Mouse (Mus musculus) central nervous system, embryonic 14 days (tissue): ENCODE data around the gene 4930404N11Rik. TPM values are rescaled to one million over a fixed set of nuclear protein-coding genes. Genes with fewer than 3 reads are reported as not detected.

ENCODE experiments used
- polyA plus RNA-seq: library from polyadenylated mRNA; depleted of rRNA; stranded (reverse); fragments of >200 nt; gene quantifications from 2 replicates; pipeline ENCODE4 v1.2.3, GENCODE M21; 2012; rRNA removed

4930404N11Rik gene
- 0.14 and 0.44 TPM in 2 replicates for polyA plus RNA-seq

DNA sequence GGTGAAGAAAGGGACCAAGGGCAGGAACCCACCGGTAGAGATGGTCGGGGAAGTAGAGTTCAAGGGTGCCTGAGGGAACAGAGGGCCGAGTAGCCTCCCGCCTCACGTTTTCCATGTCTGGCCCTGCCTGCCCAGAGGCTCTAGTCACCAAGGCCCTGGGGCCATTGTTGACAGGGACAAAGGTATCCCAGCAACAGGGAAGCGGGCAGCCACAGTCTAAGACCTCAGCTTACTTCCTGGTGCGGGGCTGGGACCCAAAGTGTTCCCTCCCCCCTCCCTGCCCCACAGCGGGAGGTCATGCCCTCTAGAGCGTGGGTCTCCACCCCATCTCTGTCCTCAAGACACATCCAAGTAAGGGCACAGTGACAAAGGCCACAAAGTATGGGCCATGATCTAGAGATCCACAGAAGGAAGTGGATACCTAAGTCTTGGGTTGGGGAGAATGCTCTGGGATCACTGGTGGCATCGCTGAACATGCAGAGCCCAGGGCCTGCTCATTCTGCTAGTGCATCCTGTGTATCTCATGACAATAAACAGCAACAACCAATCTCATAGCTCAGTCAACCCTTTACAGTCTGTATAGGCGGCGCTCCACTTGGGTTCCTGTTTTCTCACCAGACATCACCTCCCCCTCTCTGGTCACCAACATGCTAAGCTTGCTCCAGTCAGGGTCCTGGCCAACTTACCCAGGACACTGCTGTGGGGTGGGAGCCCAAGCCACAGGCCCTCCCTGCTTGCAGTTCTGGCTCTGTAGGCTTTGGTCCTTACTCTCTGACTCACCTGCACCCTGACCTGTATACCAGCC, at the start of gene 4930404N11Rik:
TSS of gene 4930404N11Rik (minus strand) at position 145 of the 805 bp plus-strand sequence.

DNA sequence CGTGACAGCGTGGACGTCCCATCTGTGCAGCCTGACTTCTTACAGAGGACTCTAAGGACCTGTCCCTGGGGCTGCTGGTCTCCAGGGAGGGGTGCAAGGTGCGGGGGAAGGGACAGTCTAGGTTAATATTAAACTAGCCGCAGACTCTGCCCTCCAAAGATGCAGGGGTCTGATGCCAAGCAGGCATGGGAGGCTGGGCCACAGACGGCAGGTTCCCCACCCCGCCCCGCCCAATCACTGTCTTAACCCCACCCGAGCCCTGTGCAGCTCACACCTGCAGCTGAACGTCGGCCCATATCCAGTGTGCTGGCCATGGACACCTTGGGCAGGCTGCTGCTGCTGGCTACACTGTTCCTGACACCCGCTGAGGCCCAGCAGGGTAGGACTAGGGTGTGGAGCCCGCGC, 27.2 kb upstream of the 4930404N11Rik start, which contains the start of gene Smim24:
TSS of gene Smim24 (plus strand) at position 271 of the 405 bp plus-strand sequence.

GRCm38 (mm10) chr10:81388505-81389055, 23.0 kb upstream of the 4930404N11Rik start, which contains the start of gene Gm48552:
Gene Gm48552, plus strand, starts transcription at chr10:81389005.

GRCm38 (mm10) chr10:81383802-81384604, 18.4 kb upstream of the 4930404N11Rik start, which contains the start of the genes Dohh and Gm48551:
Gene Dohh, plus strand, starts transcription at chr10:81384428.
Gene Gm48551, plus strand, starts transcription at chr10:81384466.

DNA sequence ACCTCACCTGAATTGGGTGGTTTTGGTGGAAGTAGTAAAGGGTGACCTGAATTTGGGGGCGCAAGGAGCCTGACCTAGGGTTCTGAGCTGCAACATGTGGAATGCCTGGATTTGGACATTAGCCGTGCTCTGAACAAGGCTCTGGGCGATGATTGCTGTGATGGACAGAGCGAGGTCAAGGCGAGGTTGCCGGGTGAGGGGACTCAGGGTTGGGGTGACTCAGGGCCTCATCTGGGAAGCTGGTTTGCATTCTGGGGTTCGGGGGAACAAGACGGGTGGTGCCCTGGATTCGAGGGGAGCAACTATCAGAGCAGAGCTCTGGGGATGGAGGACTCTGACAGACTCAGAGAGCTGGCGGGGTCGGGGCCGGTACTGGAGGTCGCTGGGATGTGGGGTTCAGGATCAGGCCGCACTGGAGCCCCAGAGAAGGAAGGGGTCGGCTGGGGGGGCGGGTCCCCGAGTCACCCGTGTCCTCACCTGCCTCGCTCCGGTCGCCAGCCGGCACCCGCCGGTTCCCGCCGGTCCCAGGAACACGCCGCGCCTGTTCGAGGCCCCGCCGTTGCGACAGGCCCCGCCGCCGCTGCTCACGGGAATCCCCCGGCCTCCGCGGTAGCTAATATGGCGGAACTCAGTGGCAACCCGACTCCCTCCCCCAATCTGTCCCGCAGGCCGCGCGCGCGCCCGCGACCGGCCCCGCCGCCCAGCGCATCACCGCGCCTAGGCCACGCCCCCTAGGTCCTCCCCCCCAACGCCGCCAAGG, 12.4 kb upstream of the 4930404N11Rik start, which contains the start of gene Fzr1:
TSS of gene Fzr1 (minus strand) at position 724 of the 760 bp plus-strand sequence.

GRCm38 (mm10) chr10:81356991-81357844, 8.4 kb downstream of the 4930404N11Rik start, which contains the start of gene Mfsd12:
Gene Mfsd12, plus strand, starts transcription at chr10:81357491.

DNA sequence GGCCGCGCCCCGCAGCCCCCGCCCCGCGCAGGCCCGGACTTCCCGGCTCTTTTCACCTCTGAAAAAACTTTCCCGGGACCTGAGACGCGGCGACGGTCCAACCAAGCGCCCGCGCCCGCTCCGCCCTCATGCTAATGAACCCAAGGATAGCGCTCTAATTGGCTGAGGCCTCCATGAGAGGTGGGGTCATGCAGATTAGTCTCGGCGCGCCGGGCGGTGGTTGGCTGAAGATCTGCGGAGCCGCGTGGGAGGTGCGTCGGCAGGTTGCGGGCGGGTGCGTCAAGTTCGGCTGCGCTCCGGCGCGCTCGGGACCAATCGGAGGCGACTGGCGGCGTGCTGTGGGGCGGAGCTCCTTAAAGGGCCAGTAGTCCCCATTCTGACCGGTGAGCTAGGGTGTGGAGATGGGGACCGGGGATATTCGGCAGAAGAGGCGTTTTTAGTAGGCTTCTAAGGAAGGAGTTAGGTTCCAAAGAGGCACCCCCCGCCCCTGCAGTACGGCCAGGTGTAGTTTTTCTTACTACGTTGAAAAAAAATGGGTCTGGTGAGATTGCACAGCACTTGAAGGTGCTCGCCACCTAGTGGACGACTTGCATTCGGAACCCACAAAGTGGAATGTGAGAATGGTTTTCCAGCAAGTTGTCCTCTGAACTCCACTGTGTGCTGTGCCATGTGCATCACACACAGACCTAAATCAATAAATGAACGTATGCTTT, 15.1 kb downstream of the 4930404N11Rik start, which contains the start of gene Hmg20b:
TSS of gene Hmg20b (minus strand) at position 130 of the 713 bp plus-strand sequence.

GRCm38 (mm10) chr10:81342686-81343505, 22.7 kb downstream of the 4930404N11Rik start, which contains the start of gene Gipc3:
Gene Gipc3, minus strand, starts transcription at chr10:81343266.

DNA sequence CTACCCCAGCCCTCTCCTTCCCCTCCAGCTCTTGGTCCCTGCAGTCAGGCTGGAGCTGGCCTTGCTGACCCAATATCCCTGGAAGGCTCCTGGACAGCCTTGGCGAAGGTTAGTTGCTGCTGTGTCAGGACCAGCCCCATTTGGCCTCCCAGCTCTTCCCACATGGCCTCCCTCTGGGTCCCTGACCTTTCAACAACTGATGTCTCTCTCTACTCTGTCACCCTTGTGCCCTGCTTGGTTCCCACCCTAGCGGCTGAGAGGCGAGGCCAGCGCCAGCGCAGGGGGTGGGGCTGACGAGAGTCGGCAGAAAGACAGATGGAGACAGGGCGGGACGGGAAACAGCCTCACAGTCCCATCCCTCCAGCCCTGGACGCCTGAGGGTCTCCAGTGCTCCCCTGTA, 37.2 kb downstream of the 4930404N11Rik start, which contains the start of gene Tbxa2r:
TSS of gene Tbxa2r (plus strand) at position 346 of the 400 bp plus-strand sequence.

DNA sequence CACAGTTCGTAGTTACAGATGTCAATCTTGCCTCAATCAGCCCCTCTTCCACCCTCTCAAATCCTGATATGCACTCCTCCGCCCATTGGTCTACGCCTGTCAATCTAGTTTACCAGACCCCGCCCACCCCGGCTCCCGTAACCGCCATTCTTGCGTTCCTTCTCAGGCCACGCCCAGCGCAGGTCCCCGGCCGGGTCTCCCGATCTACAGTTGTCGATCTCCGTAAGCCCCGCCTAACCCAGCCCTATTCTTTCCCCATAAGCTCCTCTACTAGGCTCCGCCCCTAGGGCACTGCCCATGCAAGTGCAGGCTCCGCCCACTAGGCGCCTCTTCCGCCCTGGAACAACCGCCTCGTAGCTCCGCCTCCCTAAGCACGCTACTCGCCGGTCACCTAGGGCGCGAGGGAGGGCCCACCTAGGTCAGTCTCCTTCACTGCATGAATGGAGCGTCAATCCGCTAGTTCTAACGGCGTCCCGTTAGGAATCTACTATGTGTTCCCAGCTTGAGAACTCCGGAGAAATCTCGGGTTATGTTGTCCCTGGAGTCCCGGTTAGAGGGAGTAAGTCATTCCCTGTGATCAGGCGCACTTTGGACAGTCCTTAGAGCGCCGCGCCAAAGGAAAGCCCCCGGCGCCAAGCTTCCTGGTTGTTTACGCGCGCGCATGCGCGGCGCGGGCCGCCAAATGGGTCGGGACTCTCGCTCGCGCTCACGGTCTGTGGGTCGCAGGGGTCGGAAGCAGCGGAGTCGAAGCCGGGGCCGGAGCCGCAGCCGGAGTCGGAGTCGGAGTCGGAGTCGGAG, 44.9 kb downstream of the 4930404N11Rik start, which contains the start of gene Cactin:
TSS of gene Cactin (plus strand) at position 554 of the 798 bp plus-strand sequence.

Other genes starting within 250 kb of the 4930404N11Rik start
- gene Zbtb7a, start 230.6 kb downstream of the 4930404N11Rik start, polyA plus RNA-seq: 10.6 and 12.4 TPM in 2 replicates
- gene Pias4, start 197.9 kb downstream of the 4930404N11Rik start, polyA plus RNA-seq: 41.9 and 42.9 TPM in 2 replicates
- gene Eef2, start 189.2 kb downstream of the 4930404N11Rik start, polyA plus RNA-seq: 1,386 and 1,461 TPM in 2 replicates
- 78.9 and 87.7 TPM in 2 replicates for gene Dapk3, start 182.8 kb downstream of the 4930404N11Rik start, polyA plus RNA-seq
- not detected in 2 replicates for gene 4930442H23Rik, start 182.0 kb downstream of the 4930404N11Rik start, polyA plus RNA-seq
- 0.14 and 0.18 TPM in 2 replicates for gene Nmrk2, start 163.8 kb downstream of the 4930404N11Rik start, polyA plus RNA-seq
- gene Atcay, start 135.0 kb downstream of the 4930404N11Rik start, polyA plus RNA-seq: 103 and 115 TPM in 2 replicates
- gene Zfr2, start 132.7 kb downstream of the 4930404N11Rik start, polyA plus RNA-seq: 56.2 and 61.9 TPM in 2 replicates
- 27.4 and 30.6 TPM in 2 replicates for gene Matk, start 112.9 kb downstream of the 4930404N11Rik start, polyA plus RNA-seq
- gene Mrpl54, start 98.9 kb downstream of the 4930404N11Rik start, polyA plus RNA-seq: 88.3 and 93.2 TPM in 2 replicates
- 42.9 and 51.3 TPM in 2 replicates for gene Apba3, start 98.9 kb downstream of the 4930404N11Rik start, polyA plus RNA-seq
- gene Tjp3, start 74.2 kb downstream of the 4930404N11Rik start, polyA plus RNA-seq: 4.5 and 4.8 TPM in 2 replicates
- 190 and 197 TPM in 2 replicates for gene Pip5k1c, start 72.9 kb downstream of the 4930404N11Rik start, polyA plus RNA-seq
- 43.9 and 45.0 TPM in 2 replicates for gene Cactin, start 44.7 kb downstream of the 4930404N11Rik start, polyA plus RNA-seq
- gene Tbxa2r, start 37.1 kb downstream of the 4930404N11Rik start, polyA plus RNA-seq: 3.5 and 4.3 TPM in 2 replicates
- gene Gipc3, start 22.6 kb downstream of the 4930404N11Rik start, polyA plus RNA-seq: 0.04 and 0.13 TPM in 2 replicates
- 68.8 and 75.6 TPM in 2 replicates for gene Hmg20b, start 15.3 kb downstream of the 4930404N11Rik start, polyA plus RNA-seq
- 10.2 and 11.7 TPM in 2 replicates for gene Mfsd12, start 8.3 kb downstream of the 4930404N11Rik start, polyA plus RNA-seq
- gene Fzr1, start 12.7 kb upstream of the 4930404N11Rik start, polyA plus RNA-seq: 130 and 138 TPM in 2 replicates
- 65.9 and 67.3 TPM in 2 replicates for gene Dohh, start 18.6 kb upstream of the 4930404N11Rik start, polyA plus RNA-seq
- gene Gm48551, start 18.6 kb upstream of the 4930404N11Rik start, polyA plus RNA-seq: 6.7 and 7.1 TPM in 2 replicates
- 8.2 and 10.2 TPM in 2 replicates for gene Gm48552, start 23.2 kb upstream of the 4930404N11Rik start, polyA plus RNA-seq
- 3.1 and 3.9 TPM in 2 replicates for gene Smim24, start 27.2 kb upstream of the 4930404N11Rik start, polyA plus RNA-seq
- 11.0 and 17.7 TPM in 2 replicates for gene Nfic, start 89.8 kb upstream of the 4930404N11Rik start, polyA plus RNA-seq
- 286 and 299 TPM in 2 replicates for gene Celf5, start 116.9 kb upstream of the 4930404N11Rik start, polyA plus RNA-seq
- 145 and 155 TPM in 2 replicates for gene Ncln, start 130.6 kb upstream of the 4930404N11Rik start, polyA plus RNA-seq
- gene S1pr4, start 134.3 kb upstream of the 4930404N11Rik start, polyA plus RNA-seq: 0.34 and 0.43 TPM in 2 replicates
- 0.84 and 1.1 TPM in 2 replicates for gene Gna15, start 158.4 kb upstream of the 4930404N11Rik start, polyA plus RNA-seq
- 94.4 and 98.2 TPM in 2 replicates for gene Gna11, start 179.4 kb upstream of the 4930404N11Rik start, polyA plus RNA-seq
- 534 and 542 TPM in 2 replicates for gene Aes, start 193.7 kb upstream of the 4930404N11Rik start, polyA plus RNA-seq
- 102 and 134 TPM in 2 replicates for gene Tle2, start 208.7 kb upstream of the 4930404N11Rik start, polyA plus RNA-seq
- 5.5 and 10.4 TPM in 2 replicates for gene Tle6, start 235.3 kb upstream of the 4930404N11Rik start, polyA plus RNA-seq
- gene BC025920, start 240.5 kb upstream of the 4930404N11Rik start, polyA plus RNA-seq: 5.9 and 7.4 TPM in 2 replicates